Mouse (Mus musculus) liver, embryonic 15.5 days (tissue): Measurements from ENCODE around the gene H2-Q10. TPM values are rescaled to one million over a fixed set of nuclear protein-coding genes. Genes with fewer than 3 reads are reported as not detected.
"Not testable (repeated sequence)": the region's sequence is repeated elsewhere in the genome, so short reads cannot be mapped to it uniquely, and the experiment has no call there.

Source experiments
- ATAC-seq: fragments of 200-750 bp; cut with Nextera tagmentation; 2 replicates; pipeline ENCODE4 v1.8.0; 2017; ENCODE audit warnings: moderate number of reproducible peaks, mild to moderate bottlenecking, moderate library complexity; ENCODE audit not compliant: insufficient read depth
- H3K27ac ChIP-seq: fragments of 300-500 bp; sonication (generic); replicated peaks from 2 replicates; pipeline ENCODE4 v1.5.1; 2015; ENCODE audit warnings: mild to moderate bottlenecking, inconsistent platforms
- H3K27me3 ChIP-seq: fragments of 300-500 bp; sonication (generic); 2 replicates; pipeline ENCODE4 v1.6.1; 2015; ENCODE audit warnings: mild to moderate bottlenecking, inconsistent platforms
- H3K36me3 ChIP-seq: fragments of 300-500 bp; sonication (generic); replicated peaks from 2 replicates; pipeline ENCODE4 v1.6.1; 2015; ENCODE audit warnings: moderate library complexity, mild to moderate bottlenecking, inconsistent platforms
- H3K4me1 ChIP-seq: fragments of 300-500 bp; sonication (generic); replicated peaks from 2 replicates; pipeline ENCODE4 v1.6.1; 2015; ENCODE audit warnings: inconsistent platforms
- H3K4me2 ChIP-seq: fragments of 300-500 bp; sonication (generic); 2 replicates; pipeline ENCODE4 v1.6.1; 2015; ENCODE audit warnings: moderate library complexity, mild to moderate bottlenecking, inconsistent platforms
- H3K4me3 ChIP-seq: fragments of 300-500 bp; sonication (generic); replicated peaks from 2 replicates; pipeline ENCODE4 v1.5.1; 2015; ENCODE audit warnings: mild to moderate bottlenecking, inconsistent platforms
- H3K9ac ChIP-seq: fragments of 300-500 bp; sonication (generic); 2 replicates; pipeline ENCODE4 v1.6.1; 2015; ENCODE audit warnings: moderate library complexity, mild to moderate bottlenecking, inconsistent platforms
- H3K9me3 ChIP-seq: fragments of 300-500 bp; sonication (generic); replicated peaks from 2 replicates; pipeline ENCODE4 v1.6.1; 2016; ENCODE audit warnings: inconsistent platforms
- WGBS: fragments of 180-500 bp; shearing (Covaris S2); methylation state at CpG from one replicate; pipeline ENCODE4 v1.1.7; 2015; ENCODE audit warnings: mixed read lengths; ENCODE audit not compliant: insufficient replicate concordance; 5-methylcytosine and 5-hydroxymethylcytosine counted together
- polyA plus RNA-seq: library from polyadenylated mRNA; unstranded; fragments of >200 nt; fragmentation: Nextera tagmentation; extraction: Ambion mirVana; gene quantifications from 2 replicates; pipeline ENCODE4 v1.2.1, GENCODE M21; 2015

The H2-Q10 gene
- polyA plus RNA-seq, 1 experiment from 2014 or later, result 322 TPM

DNA sequence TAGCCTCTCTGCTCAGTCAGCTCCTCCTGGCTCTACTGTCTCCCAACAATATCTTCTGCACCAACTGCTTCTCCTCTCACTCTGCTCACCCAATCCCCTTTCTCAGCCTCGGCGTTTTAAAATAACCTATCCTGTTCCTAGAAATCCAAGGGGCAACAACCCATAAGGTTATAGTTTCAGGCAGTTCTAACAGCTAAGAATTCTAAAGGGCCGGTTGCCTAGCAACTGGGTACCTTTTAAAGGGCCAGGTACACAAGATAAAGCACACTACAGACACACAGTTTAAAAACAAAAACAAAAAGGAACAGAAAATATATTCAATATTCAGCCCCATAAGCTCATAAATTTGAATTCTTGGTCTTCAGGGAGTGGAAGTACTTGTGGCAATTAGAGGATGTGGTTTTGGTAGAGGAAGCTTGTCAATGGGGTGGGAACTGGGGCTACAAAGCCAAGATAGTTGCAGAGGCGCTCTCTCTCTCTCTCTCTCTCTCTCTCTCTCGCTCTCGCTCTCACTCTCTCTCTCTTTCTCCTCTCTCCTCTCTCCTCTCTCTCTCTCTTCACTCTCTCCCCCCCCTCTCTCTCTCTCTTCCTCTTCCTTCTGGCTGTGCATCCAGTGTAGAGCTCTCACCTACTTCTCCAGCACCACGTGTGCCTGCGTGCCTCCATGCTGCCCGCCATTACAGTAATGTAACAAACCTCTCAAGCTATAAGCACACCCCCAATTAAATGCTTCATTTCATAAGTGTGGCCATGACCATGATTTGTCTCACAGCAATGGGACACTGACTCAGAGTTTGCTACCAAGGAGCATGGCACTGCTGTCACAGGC is 9.2 kb upstream of the H2-Q10 start:
- ATAC-seq, H3K9ac ChIP-seq, H3K4me2 ChIP-seq, H3K4me1 ChIP-seq, H3K9me3 ChIP-seq, H3K27me3 ChIP-seq, H3K4me3 ChIP-seq, H3K36me3 ChIP-seq, H3K27ac ChIP-seq: not testable (repeated sequence)
- 20% methylated on average over 1 of the region's 9 CpGs for WGBS

DNA sequence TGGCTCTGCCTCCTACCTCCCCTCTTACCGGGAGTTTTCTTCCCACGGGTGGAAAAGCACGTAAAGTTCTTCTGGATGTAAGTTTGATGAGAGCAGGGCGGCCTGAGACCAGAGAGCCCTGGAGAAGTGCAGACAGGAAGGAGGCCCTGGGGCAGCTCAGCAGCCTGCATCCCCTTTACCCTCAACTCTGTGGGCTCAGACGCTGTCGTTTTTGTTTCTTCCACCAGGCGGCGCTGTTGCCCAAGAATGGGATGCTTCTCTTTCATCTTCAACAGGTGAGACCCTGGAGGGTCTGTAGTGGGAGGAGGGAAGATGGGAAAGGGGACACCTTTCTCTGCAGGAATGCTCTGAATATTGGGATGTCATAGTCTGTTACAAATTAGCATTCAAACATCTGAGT is 4.2 kb upstream of the H2-Q10 start:
- not testable (repeated sequence) for H3K4me3 ChIP-seq, H3K36me3 ChIP-seq, H3K4me2 ChIP-seq, H3K9me3 ChIP-seq, H3K9ac ChIP-seq, ATAC-seq, H3K4me1 ChIP-seq, H3K27ac ChIP-seq
- WGBS, result 6% methylated on average over 8 of the region's 8 CpGs
- peaks cover 24% of the 10 kb centered on the region for H3K27me3 ChIP-seq

DNA sequence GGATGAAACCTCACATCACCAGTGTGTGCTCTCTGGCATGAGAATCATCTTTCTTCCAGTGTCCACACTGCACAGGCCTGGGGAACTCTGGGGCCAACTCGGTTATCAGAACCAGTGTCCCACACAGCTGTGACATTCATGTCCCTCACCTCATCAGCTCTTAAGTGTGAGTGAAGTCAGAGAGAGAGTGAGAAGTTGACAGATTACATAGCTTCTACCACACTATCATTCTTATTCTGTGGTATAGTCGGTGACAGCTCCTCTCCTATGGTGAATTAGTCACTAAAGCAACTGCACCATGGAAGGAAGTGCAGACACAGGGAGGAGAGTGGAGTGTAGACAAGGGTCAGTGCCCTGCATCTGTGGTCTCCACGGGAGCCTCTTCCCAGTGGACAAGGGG is 953 bp upstream of the H2-Q10 start:
- H3K4me3 ChIP-seq, ATAC-seq, H3K9ac ChIP-seq, H3K9me3 ChIP-seq, H3K36me3 ChIP-seq, H3K4me2 ChIP-seq, H3K4me1 ChIP-seq, H3K27ac ChIP-seq: not testable (repeated sequence)
- WGBS, result 32% methylated on average over 3 of the region's 3 CpGs
- H3K27me3 ChIP-seq, result peaks cover 27% of the 10 kb centered on the region

DNA sequence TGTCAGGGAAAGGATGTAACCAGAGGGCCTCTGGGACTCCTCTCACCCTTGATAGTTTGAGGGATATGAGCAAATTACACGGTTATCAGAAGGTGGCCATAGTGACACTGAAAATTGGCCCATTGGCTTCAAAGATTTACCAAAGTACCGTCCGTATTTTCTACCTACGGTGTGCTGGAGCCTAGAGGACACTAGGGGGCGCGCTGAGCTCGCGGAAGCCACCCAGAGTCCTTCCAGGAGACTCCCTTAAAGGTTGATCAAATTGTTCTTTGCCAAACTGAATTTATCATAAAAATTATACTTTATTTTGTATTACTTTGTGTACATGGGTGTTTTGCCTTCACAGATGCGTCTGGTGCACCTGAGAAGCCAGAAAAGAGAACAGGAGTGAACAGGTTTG is 14.2 kb downstream of the H2-Q10 start:
- 1% methylated on average over 9 of the region's 9 CpGs for WGBS
- Histone ChIP-seq H3K27ac (no peak overlapping the region), H3K4me2 (no peak overlapping the region), H3K36me3 (no peaks in the 10 kb centered on the region), H3K9me3 (no peaks in the 10 kb centered on the region), H3K27me3 (peaks cover 5% of the 10 kb centered on the region), H3K4me1 (no peaks in the 10 kb centered on the region), H3K4me3 (no peak overlapping the region), H3K9ac (no peak overlapping the region)
- no peak for ATAC-seq

DNA sequence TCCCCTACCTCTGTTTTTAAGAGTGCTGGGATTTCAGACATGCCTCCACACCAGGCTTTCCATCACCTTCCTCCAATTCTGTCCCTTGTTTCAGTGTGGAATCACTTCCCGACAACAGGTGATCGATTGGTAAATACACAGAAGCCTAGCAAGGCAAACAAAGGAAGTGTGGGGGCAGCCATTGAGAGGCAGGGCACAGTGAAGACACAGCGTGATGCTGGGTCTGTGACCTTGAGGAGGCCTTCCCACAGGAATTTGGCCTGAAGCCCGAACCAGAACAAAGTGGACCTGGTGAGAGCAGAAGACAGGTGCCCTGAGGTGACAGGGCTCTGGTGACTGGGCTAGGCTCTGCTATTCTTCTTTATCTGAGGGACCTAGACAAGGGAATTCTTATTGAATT is 15.8 kb downstream of the H2-Q10 start:
- no peaks in the 10 kb centered on the region for H3K9me3 ChIP-seq
- 0 out of 2 replicates have a peak overlapping the region, but pooled peaks have one; percentile 38 for H3K27ac ChIP-seq
- no peak overlapping the region for H3K4me2 ChIP-seq
- H3K9ac ChIP-seq, result no peak overlapping the region
- 24% methylated on average over 4 of the region's 4 CpGs for WGBS
- H3K27me3 ChIP-seq, result peaks cover 12% of the 10 kb centered on the region
- H3K36me3 ChIP-seq, result no peaks in the 10 kb centered on the region
- no peak overlapping the region for H3K4me3 ChIP-seq
- ATAC-seq, result peak; percentile 66
- no peaks in the 10 kb centered on the region for H3K4me1 ChIP-seq

DNA sequence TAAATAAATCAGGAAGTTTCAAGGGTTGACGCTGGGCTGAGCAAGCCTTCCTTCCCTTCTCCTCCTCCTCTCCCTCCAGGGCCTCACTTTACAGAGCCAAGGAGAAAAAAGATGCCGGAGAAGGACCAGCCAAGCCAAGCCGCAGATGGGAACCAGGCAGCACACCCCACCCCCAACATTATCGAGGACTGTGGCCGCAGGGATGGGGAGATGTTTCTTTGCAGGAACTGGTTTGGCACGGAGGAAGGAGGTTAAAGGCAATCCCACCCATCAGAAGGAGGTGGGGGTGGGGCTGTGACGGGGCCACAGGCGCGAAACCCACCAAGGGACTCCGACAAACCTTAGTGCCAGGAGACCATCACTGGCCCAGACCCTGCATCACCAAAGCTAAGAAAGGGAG is 16.8 kb downstream of the H2-Q10 start:
- no peak overlapping the region for H3K4me2 ChIP-seq
- H3K4me1 ChIP-seq, result no peaks in the 10 kb centered on the region
- no peak overlapping the region for H3K4me3 ChIP-seq
- no peak for ATAC-seq
- peaks cover 12% of the 10 kb centered on the region for H3K27me3 ChIP-seq
- no peak overlapping the region for H3K27ac ChIP-seq
- no peaks in the 10 kb centered on the region for H3K36me3 ChIP-seq
- WGBS, result 36% methylated on average over 10 of the region's 10 CpGs
- H3K9ac ChIP-seq, result no peak overlapping the region
- no peaks in the 10 kb centered on the region for H3K9me3 ChIP-seq

DNA sequence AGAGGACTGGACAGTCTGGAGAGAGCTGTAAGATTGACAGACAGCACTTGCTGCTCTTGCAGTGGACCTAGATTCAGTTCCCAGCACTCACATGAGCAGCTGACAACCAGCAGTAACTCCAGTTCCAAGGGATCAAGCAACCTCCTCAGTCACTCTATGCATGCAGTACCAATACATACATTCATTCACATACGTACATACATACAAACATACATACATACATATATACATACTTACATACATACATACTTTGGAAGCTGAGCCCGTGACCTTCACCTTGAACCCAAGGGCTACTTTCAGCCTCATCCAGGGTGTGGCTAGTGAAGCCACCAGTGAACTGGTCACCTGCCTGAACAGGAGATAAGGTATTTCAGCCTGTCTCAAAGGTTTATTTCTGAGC is 18.2 kb downstream of the H2-Q10 start:
- Histone ChIP-seq H3K4me1 (no peaks in the 10 kb centered on the region), H3K9me3 (no peaks in the 10 kb centered on the region), H3K27ac (no peak overlapping the region), H3K4me3 (no peak overlapping the region), H3K27me3 (peaks cover 12% of the 10 kb centered on the region), H3K36me3 (no peaks in the 10 kb centered on the region), H3K4me2 (no peak overlapping the region), H3K9ac (no peak overlapping the region)
- no peak for ATAC-seq
- WGBS, result 70% methylated on average over 2 of the region's 2 CpGs

DNA sequence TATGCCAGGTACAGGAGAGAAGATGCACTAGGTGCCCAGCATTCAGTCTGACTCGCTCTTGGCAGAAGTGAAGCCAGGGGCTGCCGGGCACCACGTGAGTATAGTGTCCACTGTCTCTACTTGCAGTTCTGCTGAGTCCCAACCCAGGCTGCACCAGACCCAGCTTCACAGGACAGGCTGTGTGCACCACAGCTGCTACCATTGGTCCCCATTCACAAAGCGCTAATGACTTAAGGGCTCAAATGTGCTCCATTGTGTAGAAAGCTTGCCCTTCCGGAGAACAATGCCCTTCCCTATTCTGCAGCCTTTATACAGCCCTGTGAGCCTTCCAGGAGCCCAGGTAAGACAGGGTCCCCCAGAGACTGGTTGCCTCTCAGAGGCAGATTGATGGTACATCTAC is 20.4 kb downstream of the H2-Q10 start:
- Histone ChIP-seq H3K36me3 (no peaks in the 10 kb centered on the region), H3K4me3 (no peak overlapping the region), H3K9ac (no peak overlapping the region), H3K27me3 (peaks cover 12% of the 10 kb centered on the region), H3K9me3 (no peaks in the 10 kb centered on the region), H3K4me2 (no peak overlapping the region), H3K4me1 (no peaks in the 10 kb centered on the region), H3K27ac (no peak overlapping the region)
- no peak for ATAC-seq
- WGBS, result 57% methylated on average over 5 of the region's 5 CpGs

DNA sequence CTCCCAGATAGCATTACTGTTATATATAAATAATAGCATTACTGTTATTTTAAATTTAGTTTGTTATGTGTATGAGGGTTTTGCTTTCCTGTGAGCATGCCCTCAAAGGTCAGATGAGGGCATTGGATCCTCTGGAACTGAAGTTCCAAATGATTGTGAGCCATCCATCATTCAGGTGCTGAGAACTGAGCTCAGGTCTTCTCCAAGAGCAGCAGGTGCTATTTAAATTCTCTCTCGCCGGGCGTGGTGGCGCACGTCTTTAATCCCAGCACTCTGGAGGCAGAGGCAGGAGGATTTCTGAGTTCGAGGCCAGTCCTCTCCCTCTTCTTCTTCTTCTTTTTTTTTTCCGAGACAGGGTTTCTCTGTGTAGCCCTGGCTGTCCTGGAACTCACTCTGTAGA is 27.2 kb downstream of the H2-Q10 start:
- no peaks in the 10 kb centered on the region for H3K4me1 ChIP-seq
- no peak for ATAC-seq
- WGBS, result 71% methylated on average over 7 of the region's 7 CpGs
- no peak overlapping the region for H3K9ac ChIP-seq
- no peaks in the 10 kb centered on the region for H3K9me3 ChIP-seq
- no peak overlapping the region for H3K4me2 ChIP-seq
- H3K27ac ChIP-seq, result no peak overlapping the region
- no peak overlapping the region for H3K4me3 ChIP-seq
- H3K27me3 ChIP-seq, result peaks cover 5% of the 10 kb centered on the region
- H3K36me3 ChIP-seq, result no peaks in the 10 kb centered on the region

DNA sequence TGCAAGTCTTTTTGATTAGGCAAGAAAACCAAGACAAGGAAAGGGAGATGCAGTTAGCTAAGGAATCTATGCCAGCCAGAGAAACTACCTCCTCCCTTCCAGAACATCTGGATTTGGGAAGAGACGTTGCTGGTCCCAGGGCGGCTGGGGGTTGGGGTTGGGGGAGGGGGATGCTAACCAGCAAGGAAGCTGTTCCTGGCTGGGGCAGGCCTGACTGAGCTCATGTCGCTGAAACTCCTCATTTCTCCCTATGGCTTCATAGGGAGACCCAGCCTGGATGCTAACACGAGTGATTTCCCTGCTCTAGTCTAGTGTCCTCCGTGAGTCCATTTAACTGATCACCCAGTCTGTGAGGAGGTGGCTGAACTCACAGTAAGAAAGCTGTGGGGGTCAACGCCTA is 32.3 kb downstream of the H2-Q10 start:
- Histone ChIP-seq H3K36me3 (no peaks in the 10 kb centered on the region), H3K27me3 (peaks cover 52% of the 10 kb centered on the region), H3K4me2 (no peak overlapping the region), H3K9me3 (no peaks in the 10 kb centered on the region), H3K27ac (no peak overlapping the region), H3K4me1 (no peaks in the 10 kb centered on the region), H3K4me3 (no peak overlapping the region), H3K9ac (no peak overlapping the region)
- WGBS, result 15% methylated on average over 6 of the region's 6 CpGs
- no peak for ATAC-seq

DNA sequence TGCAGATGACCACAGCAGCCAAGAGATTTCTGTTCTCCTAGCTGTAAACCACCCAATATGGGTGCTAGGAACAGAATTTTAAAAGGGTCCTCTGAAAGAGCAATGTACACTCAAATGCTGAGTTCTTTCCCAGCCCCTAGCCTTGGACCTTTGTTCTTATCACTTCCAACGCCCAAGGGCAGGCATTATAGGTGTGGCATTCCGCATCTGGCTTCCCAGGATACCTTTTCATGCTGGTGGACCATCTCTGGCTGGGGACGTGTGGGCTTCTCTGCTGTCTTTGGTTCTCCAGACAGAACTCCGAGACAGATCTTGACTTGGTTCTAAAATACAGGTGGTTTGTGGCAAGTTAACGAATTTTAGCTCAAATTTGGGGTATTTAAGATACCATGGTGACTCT is 32.9 kb downstream of the H2-Q10 start:
- H3K9ac ChIP-seq, result no peak overlapping the region
- H3K4me1 ChIP-seq, result no peaks in the 10 kb centered on the region
- no peaks in the 10 kb centered on the region for H3K9me3 ChIP-seq
- H3K27me3 ChIP-seq, result peaks cover 58% of the 10 kb centered on the region
- WGBS, result 33% methylated on average over 5 of the region's 5 CpGs
- H3K4me3 ChIP-seq, result no peak overlapping the region
- ATAC-seq, result no peak
- no peak overlapping the region for H3K27ac ChIP-seq
- no peak overlapping the region for H3K4me2 ChIP-seq
- H3K36me3 ChIP-seq, result no peaks in the 10 kb centered on the region

DNA sequence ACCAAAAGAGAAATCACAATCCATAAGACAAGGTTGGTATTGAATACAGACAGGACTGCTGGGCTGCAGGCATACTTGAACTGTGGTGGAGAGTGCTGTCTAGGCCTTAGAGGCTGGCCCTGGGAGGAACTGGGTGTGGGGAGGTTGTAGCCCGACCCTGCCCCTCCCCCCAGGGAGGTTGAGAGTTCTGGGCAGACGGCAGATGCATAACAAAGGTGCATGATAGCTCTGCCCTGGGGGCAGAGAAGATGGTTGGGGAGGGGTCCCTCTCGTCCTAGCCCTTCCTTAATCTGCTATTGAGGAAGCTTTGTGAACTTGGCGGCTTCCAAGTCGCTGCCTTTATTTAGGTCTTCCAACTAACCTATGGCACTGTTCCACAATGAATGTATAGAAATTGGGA is 34.0 kb downstream of the H2-Q10 start:
- Histone ChIP-seq H3K4me2 (no peak overlapping the region), H3K27me3 (peaks cover 66% of the 10 kb centered on the region), H3K4me1 (no peaks in the 10 kb centered on the region), H3K27ac (no peak overlapping the region), H3K4me3 (no peak overlapping the region), H3K9ac (no peak overlapping the region), H3K9me3 (no peaks in the 10 kb centered on the region), H3K36me3 (no peaks in the 10 kb centered on the region)
- WGBS, result 26% methylated on average over 5 of the region's 5 CpGs
- no peak for ATAC-seq
